Mouse (Mus musculus) common myeloid progenitor, adult 5-6 weeks (primary cell): ENCODE results near the gene Tlx3. TPM values are rescaled to one million over a fixed set of nuclear protein-coding genes. Genes with fewer than 3 reads are reported as not detected.

Experiments used
- ATAC-seq: replicated peaks from 2 replicates; pipeline ENCODE4 v1.8.0; 2016; ENCODE audit warnings: low read depth, mild to moderate bottlenecking, moderate TSS enrichment, inconsistent platforms; ENCODE audit not compliant: poor library complexity, severe bottlenecking
- total RNA-seq: library from RNA; stranded (forward); fragments of 200-1000, 187-1606 nt; gene quantifications from 2 replicates; pipeline ENCODE4 v1.2.3, GENCODE M21; 2017

Gene Tlx3
- total RNA-seq, 1 experiment from 2014 or later: not detected

GRCm38 (mm10) chr11:33154459-33154858 is 48.9 kb downstream of the Tlx3 start:
- ATAC-seq: no peak

GRCm38 (mm10) chr11:33152997-33153396 is 50.4 kb downstream of the Tlx3 start:
- no peak for ATAC-seq

DNA sequence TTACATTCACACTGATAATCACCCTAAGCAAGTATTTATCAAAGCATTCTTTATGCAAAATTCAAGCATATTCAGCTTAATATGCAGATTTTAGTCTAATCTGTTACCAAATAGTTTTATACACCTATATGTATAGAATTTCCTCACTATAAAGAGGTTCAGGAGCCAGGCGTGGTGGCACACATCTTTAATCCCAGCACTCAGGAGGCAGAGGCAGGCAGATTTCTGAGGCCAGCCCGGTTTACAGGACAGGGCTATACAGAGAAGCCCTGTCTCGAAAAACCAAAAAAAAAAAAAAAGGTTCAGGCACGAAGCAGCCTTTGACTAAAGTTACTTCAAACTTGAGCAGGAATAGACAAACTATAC is 51.6 kb downstream of the Tlx3 start:
- no peak for ATAC-seq

DNA sequence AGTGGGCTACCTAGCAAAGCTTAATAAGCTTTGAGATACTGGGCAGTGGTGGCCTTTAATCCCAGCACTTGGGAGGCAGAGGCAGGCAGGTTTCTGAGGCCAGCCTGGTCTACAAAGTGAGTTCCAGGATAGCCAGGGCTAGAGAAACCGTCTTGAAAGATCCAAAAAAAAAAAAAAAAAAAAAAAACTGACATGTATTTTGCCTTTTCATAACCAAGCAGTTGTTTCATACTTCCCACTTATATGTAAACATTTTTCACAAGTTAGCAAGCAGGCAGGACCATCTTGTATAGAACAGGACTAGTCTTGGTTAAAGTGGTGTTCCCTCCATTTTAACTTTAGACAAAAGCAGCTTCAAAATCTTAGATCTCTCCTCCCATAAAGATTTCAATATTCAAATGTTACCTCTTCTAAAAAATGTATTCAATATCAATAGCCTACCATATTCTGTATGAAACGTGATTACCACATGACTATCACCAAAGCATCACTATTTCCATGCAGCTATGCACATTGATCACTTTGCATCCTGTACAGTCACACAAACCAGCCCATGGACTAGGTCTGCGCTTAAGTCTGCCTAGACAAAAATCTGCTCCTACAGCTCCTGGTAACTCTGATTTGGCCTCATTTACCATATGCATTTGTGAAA is 52.1 kb downstream of the Tlx3 start:
- no peak for ATAC-seq

Other genes starting within 250 kb of the Tlx3 start
- gene Fgf18, start 56.2 kb downstream of the Tlx3 start, total RNA-seq: not detected in 2 replicates
- 3,750 and 4,452 TPM in 2 replicates for gene Npm1, start 40.4 kb downstream of the Tlx3 start, total RNA-seq
- gene Gm12117, start 73.1 kb upstream of the Tlx3 start, total RNA-seq: not detected in 2 replicates